7 mouse cellular contexts compared by ENCODE assay signal in the genomic region with DNA sequence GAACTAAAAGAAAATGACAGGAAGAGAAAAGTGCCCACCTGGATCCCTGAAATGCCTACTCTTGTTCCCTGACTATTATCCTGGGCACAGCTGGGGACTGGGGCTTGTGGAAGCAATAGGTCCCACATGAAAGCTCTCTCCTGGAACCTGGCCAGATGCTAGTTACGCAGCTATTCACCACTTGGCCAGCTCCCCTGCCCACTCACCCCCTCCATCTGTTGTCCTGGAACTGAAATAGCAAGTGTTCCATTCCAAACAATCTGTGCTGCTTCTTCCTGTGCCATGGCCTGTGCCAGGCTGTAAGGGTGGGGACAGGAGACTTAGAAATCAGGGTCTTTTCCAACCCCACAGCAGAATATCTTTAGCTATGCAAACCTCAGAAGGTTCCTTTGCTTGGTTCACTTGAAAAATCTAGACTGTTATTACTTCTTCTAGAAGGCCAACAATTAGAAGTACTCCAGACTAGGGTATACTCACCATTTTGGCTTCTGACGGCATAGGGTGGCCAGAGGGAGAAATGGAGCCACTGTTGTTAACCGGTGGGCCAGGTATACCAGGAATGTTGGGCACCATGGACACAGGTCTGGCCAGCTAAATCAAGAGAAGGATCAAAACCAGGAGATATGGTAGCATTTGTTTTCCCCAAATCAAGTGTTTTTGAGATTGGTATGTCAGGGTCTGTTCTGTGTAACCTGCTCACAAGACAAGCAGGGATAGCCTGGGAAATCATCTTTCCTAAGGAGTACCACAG. TPM values are rescaled to one million over a fixed set of nuclear protein-coding genes. Genes with fewer than 3 reads are reported as not detected.
A peak's percentile ranks its signal among the peaks of the same experiment; 100 is the strongest.
DNase-seq lines count a peak whose midpoint lies in the region; ATAC-seq and TF ChIP-seq lines count a peak whose summit lies in the region.

No protein-coding gene starts in this region.

- intact Hi-C loops in heart, postnatal 10 days (cut with DNase I), result no loop called here

- H3K27ac ChIP-seq in cortical plate, adult 2 months (ENCODE audit: insufficient read depth, low read length), result peak overlapping the region; percentile 59

- H3K4me3 ChIP-seq in cortical plate, adult 2 months (ENCODE audit: insufficient read depth, low read length), result no peak overlapping the region

- no peak for TF ChIP-seq POLR2A in cortical plate, adult 2 months (IDR thresholded peaks at IDR 0.05; ENCODE audit: extremely low read depth, insufficient read depth, low read length)

- no peak for ATAC-seq in monocyte, adult 5-6 weeks (replicated peaks; ENCODE audit: insufficient number of reproducible peaks, low FRiP score, low TSS enrichment, poor library complexity, severe bottlenecking)

- no peak for TF ChIP-seq CTCF in cortical plate, adult 2 months (IDR thresholded peaks at IDR 0.05; ENCODE audit: extremely low read depth, insufficient read depth, low read length)

- peaks cover 8% of the 10 kb centered on the region for H3K4me1 ChIP-seq in cortical plate, adult 2 months (ENCODE audit: control insufficient read depth, insufficient read depth, low read length)

- peak; percentile 47 for DNase-seq in testis, postnatal 10 days (ENCODE audit: low spot score)
- DNase-seq in testis, postnatal 14 days (ENCODE audit: low spot score), result no peak
- DNase-seq in heart, postnatal 10 days, result peak; percentile 81 to 84
- DNase-seq in left cerebral cortex, adult 8-10 months (ENCODE audit: low spot score in 2 of 2), result peak; percentile 54 to 91
- DNase-seq in right cerebral cortex, postnatal 10 days (ENCODE audit: low spot score in 2 of 2), result peak; percentile 87 to 91

RNA-seq across cellular contexts. Expression of a gene that starts 22.1 kb away (rescaled TPM):
- 5.8 and 6.1 TPM in 2 replicates for polyA plus RNA-seq in cortical plate, adult 2 months (2012; rRNA removed)
- total RNA-seq in heart, postnatal 10 days (2021), result 1 to 10 TPM; 1.4 to 3.8 TPM
- total RNA-seq in left cerebral cortex, adult 8-10 months (2022), result 1 to 10 TPM; 2.1 to 4.8 (median 3.2) TPM
- total RNA-seq in monocyte, adult 5-6 weeks (2017), result 2.3 to 5.9 TPM in 2 of 3 replicates, not detected in the other

RNA-seq across cellular contexts. Expression of a gene that starts 28.9 kb away (rescaled TPM):
- 62.7 and 74.0 TPM in 2 replicates for polyA plus RNA-seq in cortical plate, adult 2 months (2012; rRNA removed)
- 10 to 100 TPM; 45.9 to 53.1 TPM for total RNA-seq in heart, postnatal 10 days (2021)
- 10 to 100 TPM; 30.3 to 37.4 (median 35.2) TPM for total RNA-seq in left cerebral cortex, adult 8-10 months (2022)
- total RNA-seq in monocyte, adult 5-6 weeks (2017), result 16.2 to 27.3 TPM (median 20.8 TPM) in 3 replicates

RNA-seq across cellular contexts. Expression of a gene that starts 30.0 kb away (rescaled TPM):
- 98.9 and 105 TPM in 2 replicates for polyA plus RNA-seq in cortical plate, adult 2 months (2012; rRNA removed)
- 1 to 10 TPM; 5.1 to 5.2 TPM for total RNA-seq in heart, postnatal 10 days (2021)
- total RNA-seq in left cerebral cortex, adult 8-10 months (2022), result 10 to 100 TPM; 85.6 to 93.8 (median 89.3) TPM
- 0.32 to 1.2 TPM (median 0.97 TPM) in 3 replicates for total RNA-seq in monocyte, adult 5-6 weeks (2017)

RNA-seq across cellular contexts. Expression of a gene that starts 43.3 kb away (rescaled TPM):
- polyA plus RNA-seq in cortical plate, adult 2 months (2012; rRNA removed), result not detected in 2 replicates
- total RNA-seq in heart, postnatal 10 days (2021), result 1 to 10 TPM in 1 of 2 experiments, not detected in 1; 3.6 TPM
- total RNA-seq in left cerebral cortex, adult 8-10 months (2022), result not detected
- total RNA-seq in monocyte, adult 5-6 weeks (2017), result not detected in 3 replicates

Comparison
In these comparisons a context has a peak if more than half of its experiments do, and no peak if none do; other contexts are left out.
1. RNA of a gene that starts 30.0 kb away (total RNA-seq): 85.6 to 93.8 TPM in left cerebral cortex, adult 8-10 months; 5.1 to 5.2 TPM in heart, postnatal 10 days and 0.32 to 1.2 TPM in monocyte, adult 5-6 weeks; every median in the first group is over 10 times any median in the second.